Mouse (Mus musculus): ENCODE measurements around the gene Evi2b.
A peak's percentile ranks its signal among the peaks of the same experiment; 100 is the strongest.

Gene Evi2b

DNA sequence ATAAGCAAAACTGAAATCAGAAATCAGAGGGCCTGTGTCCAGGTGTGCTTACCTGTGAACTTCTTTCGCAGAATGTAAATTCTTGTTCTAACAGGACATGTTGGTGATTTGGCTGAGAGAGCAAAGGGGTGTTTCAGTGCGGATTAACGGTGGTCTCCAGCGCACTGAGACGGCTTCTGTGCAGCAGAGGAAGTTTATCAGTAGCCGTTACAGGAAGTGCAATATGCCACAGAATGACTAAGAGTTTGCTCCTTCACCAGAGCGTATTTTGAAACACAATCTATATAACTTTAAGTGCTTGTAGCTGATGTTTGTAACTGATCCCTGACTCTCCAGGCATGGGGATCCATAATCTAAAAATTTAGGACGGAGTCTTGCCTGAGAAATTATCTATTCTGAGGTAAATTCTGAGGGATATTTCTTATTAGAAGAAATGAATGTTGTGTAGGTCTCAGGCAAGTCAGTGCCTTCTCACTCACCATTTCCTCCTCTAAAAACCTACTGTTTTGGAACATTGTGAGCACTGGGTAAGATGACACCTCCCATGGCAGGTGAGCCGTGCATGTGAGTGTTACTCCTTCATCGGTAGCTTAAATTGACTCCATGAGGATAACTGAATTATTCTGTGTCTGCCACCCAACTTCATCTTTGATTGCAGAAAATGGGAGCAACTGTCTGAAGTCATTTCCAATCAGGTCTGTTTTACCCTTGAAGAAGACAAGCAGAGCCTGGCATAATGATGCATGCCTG lies at the start of gene Evi2b:
TSS of gene Evi2b (minus strand) at position 203 of the 750 bp plus-strand sequence.
- DNase-seq = no peak

GRCm38 (mm10) chr11:79570319-79570718 lies 46.8 kb upstream of the Evi2b start:
- no peak for DNase-seq

DNA sequence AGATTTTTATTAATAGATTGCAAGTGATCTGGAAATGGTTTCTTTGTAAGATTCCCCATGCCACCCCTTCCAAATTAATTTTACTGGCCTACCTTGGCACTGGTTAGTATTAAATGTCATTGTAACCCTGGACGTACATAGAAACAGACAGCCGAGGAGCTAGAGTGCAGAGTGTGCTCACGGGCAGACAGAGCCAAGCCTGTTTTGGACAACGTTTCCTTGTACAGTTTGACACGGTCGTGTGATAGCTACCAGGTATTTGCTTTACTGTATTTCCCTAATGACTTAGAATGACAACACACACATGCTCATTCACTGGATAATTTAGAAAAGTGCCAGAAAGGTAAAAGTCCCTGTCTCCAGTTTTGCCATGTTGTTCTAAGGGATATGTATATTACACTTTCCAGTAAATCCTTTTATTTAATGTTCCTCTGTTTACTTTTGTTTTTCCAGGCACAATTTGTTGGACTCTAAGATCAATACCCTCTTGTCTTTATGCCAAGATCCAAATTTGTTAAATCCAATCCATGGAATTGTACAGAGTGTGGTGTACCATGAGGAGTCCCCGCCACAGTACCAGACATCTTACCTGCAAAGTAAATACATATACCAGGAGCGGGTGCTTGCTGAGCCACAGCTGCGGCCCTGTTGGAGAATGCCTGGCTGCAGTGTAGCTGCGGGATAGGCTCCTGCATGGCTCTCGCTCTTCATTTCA lies 44.8 kb upstream of the Evi2b start:
- DNase-seq = no peak

DNA sequence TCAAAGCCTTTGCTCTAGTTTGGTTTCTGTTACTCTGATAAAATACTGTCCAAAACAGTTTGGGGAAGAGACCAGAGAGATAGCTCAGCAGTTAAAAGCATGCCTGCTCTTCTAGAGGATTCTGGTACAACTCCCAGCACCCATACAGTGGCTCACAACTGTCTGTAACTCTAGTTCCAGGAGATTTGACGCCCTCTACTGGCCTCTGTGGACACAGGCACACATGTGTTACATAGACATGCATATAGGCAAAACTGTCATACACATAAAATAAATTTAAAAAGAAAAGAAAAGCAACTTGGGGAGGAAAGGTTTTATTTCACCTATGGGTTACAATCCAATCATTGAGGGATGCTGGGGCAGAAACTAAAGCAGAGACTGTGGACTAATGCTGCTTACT lies 43.4 kb upstream of the Evi2b start:
- no peak for DNase-seq

DNA sequence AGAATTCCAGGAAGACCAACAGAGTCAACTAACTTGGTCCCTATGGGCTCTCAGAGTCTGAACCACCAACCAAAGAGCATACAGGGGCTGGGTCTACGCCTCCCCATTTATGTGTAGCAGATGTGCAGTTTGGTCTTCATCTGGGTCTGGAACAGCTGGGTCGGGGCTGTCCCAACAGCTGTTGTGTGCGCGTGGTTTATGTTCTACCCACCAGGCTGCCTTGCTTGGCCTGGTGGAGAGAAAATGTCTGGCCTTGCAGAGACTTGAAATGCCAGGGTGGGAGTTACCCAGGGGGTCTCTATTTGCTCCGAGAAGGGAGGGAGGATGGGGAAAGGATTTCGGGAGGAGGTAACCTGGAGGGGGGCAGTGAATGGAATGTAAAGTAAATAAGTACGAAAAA lies 39.9 kb upstream of the Evi2b start:
- DNase-seq = no peak

DNA sequence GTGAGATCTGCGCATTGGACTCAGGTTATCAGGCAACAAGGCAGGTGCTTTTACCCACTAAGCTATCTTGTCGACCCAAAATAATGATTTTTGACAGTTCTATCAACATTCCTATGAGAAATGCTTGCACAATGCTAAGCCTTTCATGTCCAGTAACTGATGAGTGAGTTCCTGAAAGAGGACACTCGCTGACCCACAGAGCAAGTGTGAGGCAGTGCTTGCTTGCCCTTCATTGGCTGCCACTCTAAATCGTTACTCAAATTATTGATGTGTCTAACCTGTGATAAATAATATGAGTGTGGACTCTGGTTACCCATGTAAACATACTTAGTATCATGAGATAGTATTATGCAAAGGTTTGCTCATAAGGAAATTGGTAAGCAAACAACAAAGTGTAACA lies 37.0 kb upstream of the Evi2b start:
- DNase-seq = no peak

DNA sequence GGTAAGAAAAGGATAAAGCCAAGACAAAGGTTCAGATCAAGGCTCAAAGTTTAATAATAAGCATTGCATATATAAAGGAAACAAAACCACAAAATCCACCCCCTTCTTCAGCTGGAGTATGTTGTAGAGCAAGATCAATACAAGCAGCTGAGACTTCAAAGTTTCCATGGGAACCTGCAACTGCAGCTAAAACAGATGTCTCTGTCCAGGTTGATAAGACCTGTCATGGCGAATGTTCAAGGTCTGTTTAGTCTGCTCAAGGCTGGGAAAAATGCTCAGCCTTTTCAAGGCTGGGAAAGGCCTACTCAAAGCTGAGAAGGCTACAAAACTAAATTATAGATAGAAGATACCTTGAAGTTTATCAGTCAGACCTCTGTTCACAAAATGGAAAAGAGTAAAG lies 29.1 kb upstream of the Evi2b start:
- no peak for DNase-seq

GRCm38 (mm10) chr11:79536293-79536692 lies 12.7 kb upstream of the Evi2b start:
- DNase-seq = no peak

GRCm38 (mm10) chr11:79535554-79535953 lies 12.0 kb upstream of the Evi2b start:
- no peak for DNase-seq

GRCm38 (mm10) chr11:79533950-79534690 lies 10.6 kb upstream of the Evi2b start:
- peak; percentile 2 for DNase-seq

GRCm38 (mm10) chr11:79533311-79533710 lies 9.7 kb upstream of the Evi2b start:
- DNase-seq = peak; percentile 4

DNA sequence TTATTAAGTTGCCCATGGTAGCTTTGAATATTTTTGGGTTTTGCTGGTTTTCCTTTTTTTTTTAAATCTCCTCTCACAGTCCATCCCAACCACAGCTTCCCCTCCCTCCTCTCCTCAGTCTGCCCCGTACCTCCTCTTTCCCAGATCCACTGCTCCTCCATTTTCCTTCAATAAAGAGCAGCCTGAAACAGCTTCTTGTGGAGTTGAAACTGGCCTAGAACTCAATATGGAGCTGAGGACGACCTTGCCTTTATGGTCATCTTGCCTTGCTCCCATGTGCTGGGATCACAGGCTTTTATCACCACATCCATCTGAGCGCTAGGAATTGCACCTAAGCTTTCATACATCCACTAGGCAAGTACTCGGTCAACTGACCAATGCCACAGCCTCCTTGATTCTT lies 7.9 kb upstream of the Evi2b start:
- no peak for DNase-seq

GRCm38 (mm10) chr11:79530774-79531173 lies 7.2 kb upstream of the Evi2b start:
- DNase-seq = no peak

- DNase-seq = peak; percentile 6
Observed at GRCm38 (mm10) chr11:79530333-79530761, 6.8 kb upstream of the Evi2b start, which contains the start of the genes Evi2 and Evi2a. Gene Evi2, minus strand, starts transcription at chr11:79530589. Gene Evi2a, minus strand, starts transcription at chr11:79530609.

- no peak for DNase-seq
Observed at GRCm38 (mm10) chr11:79529736-79530135, 6.2 kb upstream of the Evi2b start.

DNA sequence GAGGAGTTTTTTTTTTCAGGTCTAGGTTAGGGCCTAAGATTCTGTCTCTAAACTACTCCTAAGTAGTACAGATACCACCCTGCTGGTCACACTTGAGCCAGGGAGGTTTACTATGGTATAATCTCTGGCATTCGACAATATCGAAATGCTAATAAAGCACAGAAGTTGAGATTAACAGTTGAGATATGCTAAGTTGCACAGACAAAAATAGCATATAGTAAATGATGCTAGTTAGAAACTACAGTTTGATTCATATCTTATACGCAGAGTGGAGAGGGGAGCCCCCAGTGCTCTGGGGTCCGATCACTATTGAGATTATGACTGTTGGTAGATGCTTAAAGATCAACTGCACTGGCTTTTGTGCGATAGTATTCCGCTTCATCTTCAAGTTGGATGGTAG lies 5.7 kb upstream of the Evi2b start:
- DNase-seq = no peak

GRCm38 (mm10) chr11:79528601-79529000 lies 5.0 kb upstream of the Evi2b start:
- no peak for DNase-seq

DNA sequence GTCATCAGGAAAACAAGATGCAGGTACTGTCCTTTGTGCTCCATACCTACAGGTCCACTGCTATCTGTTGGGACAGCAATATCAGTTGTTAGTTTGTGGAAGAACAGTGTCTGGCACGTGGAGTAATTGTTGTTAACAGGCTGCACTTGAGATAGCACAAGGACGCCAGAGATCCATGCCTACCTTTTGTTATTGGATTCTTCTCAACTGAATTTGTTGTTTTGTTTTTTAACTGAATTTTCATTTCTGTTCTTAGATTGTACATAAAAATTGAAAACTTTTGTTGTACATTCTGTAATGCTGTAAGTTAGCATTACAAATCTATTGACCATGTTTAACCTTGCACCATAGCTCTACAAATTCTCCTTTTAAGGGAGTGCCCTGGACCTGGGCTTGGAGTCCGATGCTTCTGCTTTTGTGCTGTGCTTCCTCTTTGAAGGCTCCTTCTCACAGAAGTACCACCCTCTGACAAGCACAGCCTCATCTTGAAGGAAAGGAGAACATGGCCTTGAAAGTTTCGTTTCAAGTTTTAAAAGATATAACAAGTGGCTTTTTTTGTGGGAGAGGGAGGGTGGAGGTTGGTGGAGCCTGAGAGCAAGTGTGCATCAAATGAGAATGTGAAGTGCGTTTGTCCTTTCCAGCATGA lies 4.3 kb upstream of the Evi2b start:
- no peak for DNase-seq

- DNase-seq = no peak
Observed at GRCm38 (mm10) chr11:79527015-79527738, 3.6 kb upstream of the Evi2b start.

GRCm38 (mm10) chr11:79526549-79526948 lies 3.0 kb upstream of the Evi2b start:
- DNase-seq = no peak

DNA sequence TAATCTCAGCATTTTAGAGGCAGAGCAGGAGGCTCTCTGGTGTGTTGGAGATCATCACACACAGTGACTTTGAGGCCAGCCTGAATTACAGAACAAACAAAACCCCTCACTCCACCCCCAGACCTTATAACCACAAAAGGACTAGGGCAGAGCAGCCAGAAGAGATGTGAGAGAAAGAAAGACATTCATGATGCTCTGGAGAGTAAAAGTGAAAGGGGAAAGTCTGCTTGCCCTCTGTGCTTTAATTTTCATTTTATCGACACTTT lies 681 bp upstream of the Evi2b start:
- no peak for DNase-seq

GRCm38 (mm10) chr11:79522944-79523343 lies 618 bp downstream of the Evi2b start:
- DNase-seq = no peak

DNA sequence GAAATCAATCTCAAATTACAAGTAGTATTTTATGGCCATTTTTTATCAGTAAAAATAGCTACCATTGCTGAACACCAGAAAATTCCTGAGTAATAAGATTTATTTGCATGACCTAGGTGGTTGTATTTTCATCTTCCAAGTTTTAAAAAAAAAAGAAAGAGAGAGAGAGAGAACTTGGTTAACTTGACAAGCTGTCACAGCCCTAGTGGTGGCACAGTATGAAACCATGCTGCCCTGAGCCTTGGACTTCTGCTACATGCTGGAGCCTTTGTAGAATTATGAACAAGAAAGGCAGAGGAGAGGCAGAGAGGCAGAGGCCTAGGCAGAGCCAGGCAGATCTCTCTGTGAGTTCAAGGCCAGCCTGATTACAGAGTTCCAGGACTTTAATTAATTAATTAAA lies 1.6 kb downstream of the Evi2b start:
- no peak for DNase-seq
